Mouse (Mus musculus) limb, embryonic 12.5 days (tissue): Measurements from ENCODE around the gene Gpm6b. TPM values are rescaled to one million over a fixed set of nuclear protein-coding genes. Genes with fewer than 3 reads are reported as not detected.

Experiments used
- ATAC-seq: fragments of 200-750 bp; cut with Nextera tagmentation; 2 replicates; pipeline ENCODE4 v1.8.0; 2017; ENCODE audit warnings: low read depth, moderate TSS enrichment; ENCODE audit not compliant: insufficient number of reproducible peaks, insufficient read depth, low FRiP score, low TSS enrichment
- H3K27ac ChIP-seq: fragments of 300-500 bp; sonication (generic); 2 replicates; pipeline ENCODE4 v1.5.1; 2016; ENCODE audit warnings: mild to moderate bottlenecking, moderate library complexity
- H3K27me3 ChIP-seq: fragments of 300-500 bp; sonication (generic); 2 replicates; pipeline ENCODE4 v1.6.1; 2016; ENCODE audit warnings: mild to moderate bottlenecking, moderate library complexity
- H3K36me3 ChIP-seq: fragments of 300-500 bp; sonication (generic); 2 replicates; pipeline ENCODE4 v1.6.1; 2016; ENCODE audit warnings: mild to moderate bottlenecking, moderate library complexity
- H3K4me1 ChIP-seq: fragments of 300-500 bp; sonication (generic); replicated peaks from 2 replicates; pipeline ENCODE4 v1.6.1; 2016
- H3K4me2 ChIP-seq: fragments of 300-500 bp; sonication (generic); 2 replicates; pipeline ENCODE4 v1.6.1; 2016; ENCODE audit warnings: mild to moderate bottlenecking, moderate library complexity
- H3K4me3 ChIP-seq: fragments of 300-500 bp; sonication (generic); replicated peaks from 2 replicates; pipeline ENCODE4 v1.5.1; 2016; ENCODE audit warnings: mild to moderate bottlenecking
- H3K9ac ChIP-seq: fragments of 300-500 bp; sonication (generic); replicated peaks from 2 replicates; pipeline ENCODE4 v1.6.1; 2016; ENCODE audit warnings: mild to moderate bottlenecking, moderate library complexity
- H3K9me3 ChIP-seq: fragments of 300-500 bp; sonication (generic); 2 replicates; pipeline ENCODE4 v1.6.1; 2016; ENCODE audit warnings: mild to moderate bottlenecking, moderate library complexity
- WGBS: fragments of 180-500 bp; shearing (Covaris S2); methylation state at CpG from one replicate; pipeline ENCODE4 v1.1.7; 2016; 5-methylcytosine and 5-hydroxymethylcytosine counted together
- polyA plus RNA-seq: library from polyadenylated mRNA; unstranded; fragments of >200 nt; fragmentation: Nextera tagmentation; extraction: Ambion mirVana; gene quantifications from 2 replicates; pipeline ENCODE4 v1.2.1, GENCODE M21; 2016

Gene Gpm6b
- 17.0 and 17.2 TPM in 2 replicates for polyA plus RNA-seq

DNA sequence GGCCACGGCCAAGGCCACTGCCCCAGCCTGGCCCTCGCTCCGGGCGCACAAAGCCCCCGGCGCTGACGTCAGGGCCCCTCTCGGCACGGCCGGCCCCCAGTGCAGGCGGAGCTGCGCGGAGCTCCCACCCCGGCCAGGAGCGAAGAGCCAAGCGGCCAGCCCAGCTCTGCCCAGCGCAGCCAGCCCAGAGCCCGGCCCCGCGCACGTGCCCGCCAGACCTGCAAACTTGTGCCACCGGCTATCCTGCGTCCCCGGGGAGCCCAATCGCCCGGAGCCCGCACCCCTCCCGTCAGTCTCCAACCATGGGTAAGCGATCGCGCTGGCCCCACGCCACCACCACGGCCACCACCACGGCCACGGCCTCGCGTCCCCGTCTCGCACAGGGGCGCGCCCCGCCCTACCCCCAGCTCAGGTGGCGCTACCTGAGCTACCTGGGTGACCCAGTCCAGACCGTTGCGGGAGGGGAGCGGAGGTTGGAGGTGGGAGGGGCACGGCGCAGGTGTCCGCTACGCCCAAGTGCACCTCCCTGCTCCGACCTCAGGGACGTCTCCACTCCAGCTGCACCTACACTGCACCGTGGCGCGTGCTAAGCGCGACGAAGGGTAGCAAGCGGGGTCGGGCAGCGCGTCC, at the start of gene Gpm6b:
Gpm6b (plus strand) TSS at position 81 of the 630 bp plus-strand sequence.
- Histone ChIP-seq H3K9me3 (no peaks in the 10 kb centered on the region), H3K36me3 (no peaks in the 10 kb centered on the region), H3K4me1 (peaks cover 4% of the 10 kb centered on the region), H3K4me2 (peak within 1 kb of the TSS; percentile 85), H3K4me3 (peak within 1 kb of the TSS; percentile 47), H3K27me3 (peaks cover 53% of the 10 kb centered on the region), H3K9ac (peak within 1 kb of the TSS; percentile 57), H3K27ac (no peak within 1 kb of the TSS)
- peak; percentile 92 for ATAC-seq
- WGBS: 16% methylated on average over 61 of the region's 63 CpGs

DNA sequence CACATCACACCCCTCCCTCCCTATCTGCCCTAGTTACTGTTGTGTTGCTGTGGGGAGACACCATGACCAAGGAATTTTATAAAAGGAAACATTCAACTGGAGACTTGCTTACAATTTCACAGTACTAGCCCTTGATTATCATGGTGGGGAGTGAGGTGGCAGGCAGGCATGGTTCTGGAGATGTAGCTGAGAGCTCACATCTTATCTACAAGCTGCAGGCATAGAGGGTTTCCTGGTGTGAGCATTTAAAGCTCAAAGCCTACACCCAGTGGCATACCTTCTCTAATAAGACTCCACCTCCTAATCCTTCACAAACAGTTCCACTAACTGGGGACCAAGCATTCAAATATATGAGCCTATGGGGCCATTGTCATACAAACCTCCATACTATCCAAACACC, 42.4 kb upstream of the Gpm6b start:
- Histone ChIP-seq H3K9me3 (no peaks in the 10 kb centered on the region), H3K36me3 (no peaks in the 10 kb centered on the region), H3K4me3 (no peak overlapping the region), H3K4me1 (no peaks in the 10 kb centered on the region), H3K4me2 (no peak overlapping the region), H3K27ac (no peak overlapping the region), H3K9ac (no peak overlapping the region), H3K27me3 (peaks cover 12% of the 10 kb centered on the region; the same call in 1 of the 2 replicates)
- no peak for ATAC-seq

- no peak overlapping the region for H3K4me2 ChIP-seq
- WGBS: 86% methylated on average over 2 of the region's 2 CpGs
- no peak overlapping the region for H3K27ac ChIP-seq
- H3K4me1 ChIP-seq: no peaks in the 10 kb centered on the region
- no peaks in the 10 kb centered on the region for H3K9me3 ChIP-seq
- H3K27me3 ChIP-seq: peaks cover 12% of the 10 kb centered on the region; the same call in 1 of the 2 replicates
- ATAC-seq: no peak
- no peak overlapping the region for H3K4me3 ChIP-seq
- H3K9ac ChIP-seq: no peak overlapping the region
- no peaks in the 10 kb centered on the region for H3K36me3 ChIP-seq
Observed at GRCm38 (mm10) chrX:166198266-166198665, 40.4 kb upstream of the Gpm6b start.

- Histone ChIP-seq H3K27ac (no peak overlapping the region), H3K27me3 (peaks cover 12% of the 10 kb centered on the region; the same call in 1 of the 2 replicates)
Observed at GRCm38 (mm10) chrX:166199812-166200211, 38.9 kb upstream of the Gpm6b start.

DNA sequence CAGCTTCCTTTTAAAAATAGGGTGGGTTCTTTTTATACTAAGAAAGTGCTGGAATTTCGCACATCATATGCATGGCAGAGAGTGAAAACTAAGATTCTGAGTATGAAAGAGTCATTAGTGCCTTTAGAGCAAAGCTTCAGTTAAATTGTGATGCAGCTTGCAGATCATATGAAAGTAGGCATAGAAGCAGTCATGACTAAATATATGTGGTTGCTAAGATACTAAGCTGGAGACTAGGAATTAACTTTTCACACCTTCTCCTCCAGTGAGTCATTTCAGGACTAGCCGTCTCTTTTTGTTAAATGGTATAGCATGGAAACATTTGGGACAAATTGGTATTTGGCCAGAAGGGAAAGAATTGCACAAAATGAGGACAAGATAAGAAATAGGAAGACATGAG, 24.1 kb upstream of the Gpm6b start:
- H3K4me1 ChIP-seq: no peaks in the 10 kb centered on the region
- H3K27ac ChIP-seq: no peak overlapping the region
- no peak overlapping the region for H3K9ac ChIP-seq
- no peak overlapping the region for H3K4me3 ChIP-seq
- H3K27me3 ChIP-seq: peaks cover 46% of the 10 kb centered on the region
- no peak for ATAC-seq
- H3K36me3 ChIP-seq: no peaks in the 10 kb centered on the region
- H3K4me2 ChIP-seq: no peak overlapping the region
- 79% methylated on average over 2 of the region's 2 CpGs for WGBS
- no peaks in the 10 kb centered on the region for H3K9me3 ChIP-seq

More at GRCm38 (mm10) chrX:166199812-166200211, 38.9 kb upstream of the Gpm6b start:
- H3K4me2 ChIP-seq: no peak overlapping the region
- no peak for ATAC-seq
- no peaks in the 10 kb centered on the region for H3K36me3 ChIP-seq
- H3K9me3 ChIP-seq: no peaks in the 10 kb centered on the region
- no peak overlapping the region for H3K4me3 ChIP-seq
- no peaks in the 10 kb centered on the region for H3K4me1 ChIP-seq
- no peak overlapping the region for H3K9ac ChIP-seq

GRCm38 (mm10) chrX:166216248-166216647, 22.5 kb upstream of the Gpm6b start:
- no peak for ATAC-seq
- H3K27me3 ChIP-seq: peaks cover 52% of the 10 kb centered on the region
- H3K27ac ChIP-seq: no peak overlapping the region
- WGBS: 71% methylated on average over 6 of the region's 6 CpGs
- H3K9me3 ChIP-seq: no peaks in the 10 kb centered on the region
- H3K4me1 ChIP-seq: no peaks in the 10 kb centered on the region
- no peak overlapping the region for H3K9ac ChIP-seq
- H3K4me3 ChIP-seq: no peak overlapping the region
- H3K36me3 ChIP-seq: no peaks in the 10 kb centered on the region
- H3K4me2 ChIP-seq: no peak overlapping the region

- no peak for ATAC-seq
Observed at GRCm38 (mm10) chrX:166216720-166217119, 22.0 kb upstream of the Gpm6b start.

GRCm38 (mm10) chrX:166219331-166219730, 19.4 kb upstream of the Gpm6b start:
- 72% methylated on average over 5 of the region's 5 CpGs for WGBS
- Histone ChIP-seq H3K27me3 (peaks cover 35% of the 10 kb centered on the region), H3K4me2 (no peak overlapping the region), H3K9ac (no peak overlapping the region), H3K36me3 (no peaks in the 10 kb centered on the region), H3K27ac (no peak overlapping the region), H3K9me3 (no peaks in the 10 kb centered on the region), H3K4me3 (no peak overlapping the region), H3K4me1 (no peaks in the 10 kb centered on the region)
- no peak for ATAC-seq

More at GRCm38 (mm10) chrX:166216720-166217119, 22.0 kb upstream of the Gpm6b start:
- H3K4me1 ChIP-seq: no peaks in the 10 kb centered on the region
- H3K9ac ChIP-seq: no peak overlapping the region
- no peak overlapping the region for H3K4me3 ChIP-seq
- H3K27ac ChIP-seq: no peak overlapping the region
- H3K36me3 ChIP-seq: no peaks in the 10 kb centered on the region
- H3K9me3 ChIP-seq: no peaks in the 10 kb centered on the region
- H3K4me2 ChIP-seq: no peak overlapping the region
- WGBS: 84% methylated on average over 8 of the region's 8 CpGs
- peaks cover 50% of the 10 kb centered on the region for H3K27me3 ChIP-seq

DNA sequence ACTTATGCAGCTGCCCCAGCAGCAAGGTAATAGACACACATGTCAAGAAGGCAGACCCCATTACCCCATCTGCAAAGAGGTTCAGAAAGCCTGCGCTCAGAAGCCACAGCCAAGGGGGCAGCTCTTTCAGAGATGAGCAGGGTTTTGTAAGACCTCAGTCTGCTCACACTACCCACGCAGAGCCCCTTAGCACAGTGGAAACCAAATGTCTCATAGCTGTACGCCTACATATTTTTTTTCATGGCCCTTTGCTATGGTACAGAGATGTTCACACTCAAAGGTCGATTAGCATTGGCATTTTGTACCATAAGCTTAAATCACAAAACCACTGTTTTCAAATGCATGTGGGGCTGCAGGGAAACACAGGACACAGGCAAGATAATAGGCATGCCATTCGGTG, 11.9 kb upstream of the Gpm6b start:
- no peak for ATAC-seq
- H3K4me3 ChIP-seq: no peak overlapping the region
- no peak overlapping the region for H3K4me2 ChIP-seq
- H3K4me1 ChIP-seq: no peaks in the 10 kb centered on the region
- 83% methylated on average over 5 of the region's 5 CpGs for WGBS
- H3K9me3 ChIP-seq: no peaks in the 10 kb centered on the region
- no peak overlapping the region for H3K9ac ChIP-seq
- no peaks in the 10 kb centered on the region for H3K36me3 ChIP-seq
- peaks cover 31% of the 10 kb centered on the region for H3K27me3 ChIP-seq
- H3K27ac ChIP-seq: no peak overlapping the region

GRCm38 (mm10) chrX:166229750-166230149, 9.0 kb upstream of the Gpm6b start:
- no peak for ATAC-seq
- H3K27me3 ChIP-seq: peaks cover 44% of the 10 kb centered on the region

DNA sequence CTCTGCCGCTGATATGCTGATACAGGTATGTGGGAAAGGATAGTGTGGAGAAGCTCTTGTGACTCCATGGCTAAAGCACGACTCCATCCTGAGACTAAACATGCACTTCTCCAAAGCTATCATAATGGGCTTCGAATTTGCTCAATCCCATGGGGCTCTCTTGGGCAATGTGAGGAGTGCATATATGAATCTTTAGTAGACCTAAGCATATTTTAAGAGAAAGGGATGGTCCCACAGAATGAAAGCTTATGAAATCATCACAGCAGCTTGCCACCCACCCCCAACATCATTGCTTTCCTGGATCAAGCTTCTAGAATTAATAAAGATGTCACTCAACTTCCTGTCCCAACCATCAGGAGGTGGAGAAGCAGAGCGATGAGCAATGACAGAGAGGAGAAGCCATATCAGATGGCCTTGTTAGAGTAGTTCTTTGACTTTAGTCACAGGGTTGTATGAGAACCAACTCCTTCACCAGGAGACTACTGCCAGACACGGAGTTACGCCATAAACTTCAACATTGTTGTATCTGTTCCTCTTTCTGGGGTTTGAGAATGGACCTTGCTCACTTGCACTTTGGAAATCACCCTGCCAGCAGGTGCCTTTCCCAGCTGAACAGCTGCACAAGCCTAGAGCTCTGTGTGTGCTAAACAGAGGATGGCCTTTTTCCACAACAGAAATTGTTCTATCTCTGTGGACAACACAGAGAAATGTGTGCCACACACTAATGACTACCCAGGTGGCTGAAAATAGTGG, 8.0 kb upstream of the Gpm6b start:
- peaks cover 37% of the 10 kb centered on the region for H3K27me3 ChIP-seq
- no peak overlapping the region for H3K4me3 ChIP-seq
- no peaks in the 10 kb centered on the region for H3K9me3 ChIP-seq
- H3K4me1 ChIP-seq: no peaks in the 10 kb centered on the region
- H3K9ac ChIP-seq: no peak overlapping the region
- H3K27ac ChIP-seq: no peak overlapping the region
- ATAC-seq: no peak
- 90% methylated on average over 6 of the region's 6 CpGs for WGBS
- H3K4me2 ChIP-seq: no peak overlapping the region
- H3K36me3 ChIP-seq: no peaks in the 10 kb centered on the region

More at GRCm38 (mm10) chrX:166229750-166230149, 9.0 kb upstream of the Gpm6b start:
- no peak overlapping the region for H3K27ac ChIP-seq
- H3K4me1 ChIP-seq: no peaks in the 10 kb centered on the region
- H3K4me3 ChIP-seq: no peak overlapping the region
- H3K36me3 ChIP-seq: no peaks in the 10 kb centered on the region
- no peak overlapping the region for H3K4me2 ChIP-seq
- WGBS: 78% methylated on average over 3 of the region's 3 CpGs
- H3K9ac ChIP-seq: no peak overlapping the region
- H3K9me3 ChIP-seq: no peaks in the 10 kb centered on the region
